Mouse (Mus musculus): ENCODE results near the gene Parvb.
A peak's percentile ranks its signal among the peaks of the same experiment; 100 is the strongest.

The Parvb gene

DNA sequence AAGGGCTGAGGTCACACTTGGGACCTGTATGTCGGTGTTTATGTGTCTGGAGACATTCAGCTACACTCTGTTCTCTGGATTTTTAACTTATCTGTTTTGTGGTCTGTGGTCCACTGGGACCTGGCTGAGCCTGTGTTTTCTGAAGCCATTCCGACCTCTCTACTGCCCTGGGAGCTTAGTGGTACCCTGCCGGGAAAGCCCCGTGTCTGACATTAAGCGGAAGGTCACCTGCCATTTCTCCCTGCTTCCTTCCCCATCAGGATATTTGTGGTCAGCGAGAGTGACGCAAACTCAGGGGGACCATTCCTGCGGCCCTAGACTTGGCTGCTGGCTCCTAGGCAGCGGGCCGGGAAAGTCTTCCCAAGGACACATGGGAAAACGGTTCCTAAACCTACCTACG, 61.7 kb downstream of the Parvb start:
- no peak for DNase-seq (ENCODE audit: low spot score in 2 of 2)

DNA sequence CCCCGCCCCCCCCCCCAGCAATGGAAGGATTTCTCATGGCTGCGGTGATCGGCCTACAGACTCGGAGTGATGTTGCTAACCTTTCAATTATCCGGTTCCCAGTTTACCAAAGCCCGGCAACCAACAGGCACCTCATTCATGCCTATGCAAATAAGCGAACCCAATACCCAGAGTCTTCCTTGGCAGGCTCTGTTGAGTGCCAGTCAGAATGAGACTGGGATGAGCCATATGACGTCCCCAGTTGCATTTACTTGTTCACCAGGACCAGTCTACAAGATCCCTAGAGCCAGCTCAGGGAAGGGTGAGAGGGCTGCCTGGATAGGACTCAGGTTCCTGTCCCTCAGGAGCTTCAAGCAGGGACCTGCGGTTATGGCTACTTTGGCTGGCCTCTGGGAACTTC, 62.5 kb downstream of the Parvb start:
- no peak for DNase-seq (ENCODE audit: low spot score in 2 of 2)

DNA sequence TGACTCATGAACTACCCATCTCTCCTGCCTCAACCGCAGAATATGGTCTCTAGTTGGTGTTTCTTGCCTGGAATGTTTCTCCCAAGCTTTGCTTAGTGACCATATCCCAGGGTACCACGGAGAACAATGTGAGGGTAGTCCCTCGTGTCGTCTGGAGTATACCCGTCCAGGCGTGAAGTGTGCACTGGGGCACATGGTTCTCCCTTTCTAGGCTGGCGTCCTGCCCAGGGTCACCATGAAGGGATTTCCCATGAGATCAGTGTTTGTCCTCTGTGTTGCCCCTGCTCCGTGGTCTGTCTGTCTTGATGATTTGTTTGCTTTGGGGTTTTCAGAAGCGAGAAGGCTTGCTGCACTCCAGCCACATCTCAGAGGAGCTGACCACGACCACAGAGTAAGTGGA, 63.4 kb downstream of the Parvb start:
- DNase-seq (ENCODE audit: low spot score in 2 of 2), result no peak

DNA sequence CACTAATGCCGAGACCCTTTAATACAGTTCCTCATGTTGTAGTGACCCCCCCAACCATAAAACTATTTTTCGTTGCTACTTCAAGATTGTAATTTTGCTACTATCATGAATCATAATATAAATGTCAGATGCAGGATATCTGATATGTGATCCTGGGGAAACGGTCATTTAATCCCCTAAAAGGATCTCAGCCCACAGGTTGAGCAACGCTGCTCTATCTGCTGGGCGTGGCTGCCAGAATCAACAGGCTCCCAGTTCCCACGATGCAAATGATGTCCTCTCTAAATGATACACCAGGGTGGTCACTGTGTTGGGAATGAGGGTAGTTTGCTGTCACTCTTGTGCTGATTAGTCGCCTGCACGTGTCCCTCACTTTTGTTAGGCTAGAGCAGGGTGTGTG, 65.6 kb downstream of the Parvb start:
- no peak for DNase-seq (ENCODE audit: low spot score in 2 of 2)

DNA sequence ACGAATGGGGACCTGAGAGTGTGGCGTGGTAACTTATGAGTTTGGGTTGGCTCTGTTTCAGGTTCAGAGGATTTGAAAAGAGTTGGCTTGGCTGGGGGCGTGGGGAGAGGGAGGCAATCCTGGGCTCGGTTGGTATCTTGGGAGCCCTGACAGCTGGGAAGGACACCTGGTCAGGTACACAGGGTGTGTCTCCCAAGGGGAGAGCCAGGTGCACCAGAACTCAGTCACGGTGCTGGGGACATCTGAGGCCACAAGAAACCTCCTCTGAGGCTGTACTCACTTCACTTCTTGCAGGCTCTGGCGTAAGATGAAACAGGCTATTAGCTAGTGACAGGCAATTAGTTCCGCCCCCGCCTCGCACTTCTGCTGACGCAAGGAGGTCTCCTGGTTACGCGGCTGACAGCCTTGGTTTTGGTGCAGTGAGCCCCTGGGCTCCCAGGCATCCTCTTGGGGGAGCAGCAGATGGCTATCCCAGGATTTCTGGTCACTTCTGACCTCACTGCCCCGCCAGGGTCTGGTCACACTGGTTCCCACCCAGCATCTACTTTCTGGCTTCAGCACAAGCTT, 67.0 kb downstream of the Parvb start:
- peak; percentile 44 to 77 for DNase-seq (ENCODE audit: low spot score in 2 of 2)

DNA sequence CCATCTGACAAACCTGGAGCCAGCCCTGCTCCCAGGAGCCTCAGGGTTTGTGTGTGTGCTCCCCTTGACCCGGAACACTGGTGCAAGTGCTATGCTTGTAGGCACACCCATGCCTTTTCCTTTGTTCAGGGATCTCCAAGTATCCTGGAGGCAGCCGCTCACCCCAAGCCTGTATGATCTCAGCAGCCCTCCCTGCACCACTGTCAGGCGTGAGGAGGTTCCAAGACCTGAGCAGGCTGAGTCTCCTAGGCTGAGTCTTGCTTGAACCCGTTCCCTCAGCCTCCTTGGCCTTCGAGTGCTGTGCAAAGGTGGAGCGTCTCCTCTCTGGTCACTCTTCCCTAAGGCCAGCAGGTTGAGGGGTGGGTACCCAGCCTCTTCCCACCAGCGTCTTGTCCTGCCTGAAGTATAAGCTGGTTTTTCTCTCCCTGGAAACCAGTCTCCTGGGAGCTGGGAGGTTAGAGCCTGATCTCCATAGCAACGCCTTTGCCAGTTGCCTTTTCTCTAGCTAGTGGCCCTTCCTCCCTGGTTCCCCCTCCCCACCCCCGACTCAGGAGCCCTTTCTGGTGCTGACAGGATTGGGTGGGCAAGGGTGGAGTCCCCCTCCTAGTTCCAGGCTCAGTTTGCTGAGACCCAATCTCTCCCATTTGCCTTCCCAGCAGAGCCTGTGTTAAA, 68.0 kb downstream of the Parvb start:
- no peak for DNase-seq (ENCODE audit: low spot score in 2 of 2)

DNA sequence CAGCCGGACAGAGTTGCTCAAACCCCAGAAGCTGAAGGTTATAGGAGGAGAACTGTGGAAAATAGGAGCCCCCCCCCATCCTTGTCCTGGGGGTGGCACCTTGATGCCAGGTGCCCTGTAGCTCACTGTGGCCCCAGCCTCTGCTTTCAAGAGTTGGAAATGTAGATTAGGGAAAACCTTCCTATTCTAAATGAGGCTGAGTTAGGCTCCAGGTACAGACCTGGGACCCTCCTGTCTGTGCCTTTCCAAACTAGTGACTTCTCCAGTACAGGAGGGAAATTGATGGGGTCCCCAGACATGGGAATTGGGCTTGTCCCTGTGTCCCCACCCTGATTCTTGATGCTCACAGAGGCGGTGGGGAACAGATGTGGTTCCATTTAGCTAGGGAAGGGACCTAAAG, 68.7 kb downstream of the Parvb start:
- DNase-seq (ENCODE audit: low spot score in 2 of 2), result no peak

DNA sequence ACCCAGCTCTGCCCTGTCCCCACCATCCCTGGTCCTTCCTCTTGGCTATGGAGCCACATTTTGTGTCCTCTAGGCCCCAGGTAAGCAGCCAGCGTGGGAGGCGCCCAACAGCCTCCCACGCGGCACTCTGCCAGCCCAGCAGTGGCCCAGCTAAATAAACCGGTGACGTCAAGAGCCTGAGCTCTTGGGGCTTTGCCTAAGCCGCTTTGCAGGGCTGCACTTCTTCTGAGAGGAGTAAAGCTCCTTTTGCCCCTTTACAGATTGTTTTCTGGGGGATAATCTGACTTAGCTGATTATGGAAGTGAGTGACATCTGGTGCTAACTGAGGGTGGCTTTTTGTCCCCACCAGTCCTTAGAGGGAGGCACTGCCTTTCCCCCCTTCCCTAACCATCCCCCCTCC, 69.2 kb downstream of the Parvb start:
- peak in 1 of 2 experiments; percentile 34 for DNase-seq (ENCODE audit: low spot score in 2 of 2)

DNA sequence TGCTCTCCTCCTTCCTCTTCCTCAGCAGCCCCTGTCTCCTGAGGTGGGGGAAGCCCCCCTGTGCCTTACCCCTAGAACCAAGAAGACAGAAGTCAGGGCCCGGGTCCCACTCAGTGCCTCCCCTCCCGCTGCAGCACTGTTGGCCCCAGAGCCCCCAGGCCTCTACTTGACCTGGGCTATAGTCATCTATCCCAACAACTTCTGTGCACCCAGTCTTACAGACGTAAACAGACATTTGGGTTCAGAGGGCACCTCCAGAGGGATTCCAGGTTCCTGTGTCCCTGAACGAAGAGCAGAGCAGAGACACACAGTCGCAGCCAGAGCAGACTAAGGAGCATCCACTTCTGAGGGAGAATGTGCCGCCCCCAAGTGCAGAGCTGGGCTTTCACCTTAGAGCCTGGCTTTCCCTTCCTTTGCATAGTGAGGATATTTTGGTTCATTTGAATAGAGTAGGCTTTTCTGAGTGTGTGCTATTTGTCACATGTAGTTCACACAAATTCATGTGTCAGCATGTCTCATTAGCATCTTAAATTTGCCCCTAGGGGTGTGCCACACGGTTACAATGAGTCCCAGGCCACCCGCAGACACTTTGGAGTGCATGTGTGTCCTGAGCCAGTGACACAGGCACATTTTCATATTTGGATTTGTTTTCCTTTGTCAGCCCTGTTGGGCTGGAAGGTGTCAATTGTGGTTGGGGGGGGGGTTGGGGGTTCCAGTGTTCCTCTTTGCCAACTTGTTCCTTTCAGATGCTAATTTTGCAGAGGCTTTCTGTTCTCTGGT, 70.0 kb downstream of the Parvb start:
- DNase-seq (ENCODE audit: low spot score in 2 of 2), result no peak

DNA sequence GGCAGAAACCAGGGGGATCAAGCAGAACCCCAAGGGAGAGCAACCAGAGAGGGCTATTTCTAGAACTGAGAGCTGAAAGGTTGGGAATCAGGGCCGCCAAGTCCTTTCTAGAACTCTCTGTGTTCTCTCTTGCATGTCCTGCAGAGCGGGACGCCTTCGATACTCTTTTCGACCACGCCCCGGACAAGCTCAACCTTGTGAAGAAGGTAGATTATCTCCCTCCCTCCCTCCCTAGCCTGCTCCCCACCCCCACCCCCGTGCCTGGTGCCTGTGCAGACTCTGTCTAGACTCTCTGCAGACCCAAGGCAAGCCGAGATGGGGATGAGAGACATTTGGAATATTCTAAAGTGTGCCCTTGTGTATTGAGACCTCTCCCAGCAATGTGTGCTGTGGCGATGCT, 71.4 kb downstream of the Parvb start:
- DNase-seq (ENCODE audit: low spot score in 2 of 2), result no peak

DNA sequence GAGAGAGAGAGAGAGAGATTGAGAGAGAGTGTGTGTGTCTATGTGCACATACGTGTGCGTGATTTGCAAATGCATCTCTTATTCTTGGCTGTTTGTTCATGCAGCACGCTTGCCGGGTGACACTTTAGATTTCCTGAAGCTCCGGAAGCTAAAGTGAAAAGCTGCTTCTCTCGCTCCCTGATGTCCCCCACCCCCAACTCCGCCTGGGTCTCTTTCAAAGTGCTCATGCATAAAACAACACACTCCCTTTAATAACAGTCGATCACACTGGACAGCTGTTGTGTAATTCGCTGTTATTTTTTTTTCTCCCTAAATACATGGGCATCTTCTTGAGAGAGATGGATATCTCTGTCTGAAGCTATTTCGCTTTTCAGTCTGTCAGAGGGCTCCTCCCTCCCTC, 73.5 kb downstream of the Parvb start:
- DNase-seq (ENCODE audit: low spot score in 2 of 2), result no peak

DNA sequence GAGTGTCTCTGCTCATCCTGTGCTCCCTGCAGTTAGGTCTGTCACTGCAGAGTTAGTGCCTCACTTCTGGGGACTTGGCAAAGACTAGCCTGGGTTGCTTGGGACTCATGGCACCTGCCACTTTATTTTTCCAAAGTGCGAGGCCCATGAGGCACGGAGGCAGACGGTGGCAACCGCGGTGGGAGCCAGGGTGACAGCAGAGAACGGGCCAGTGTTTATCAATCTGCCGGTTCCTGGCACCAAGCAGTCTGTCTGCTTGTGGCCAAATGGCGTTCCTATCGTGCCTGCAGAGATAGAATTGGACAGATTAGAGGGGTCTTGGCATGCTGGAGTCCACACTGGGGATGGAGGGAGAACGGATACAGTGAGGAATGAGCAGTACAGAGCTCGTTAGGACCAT, 78.4 kb downstream of the Parvb start:
- DNase-seq (ENCODE audit: low spot score in 2 of 2), result no peak

DNA sequence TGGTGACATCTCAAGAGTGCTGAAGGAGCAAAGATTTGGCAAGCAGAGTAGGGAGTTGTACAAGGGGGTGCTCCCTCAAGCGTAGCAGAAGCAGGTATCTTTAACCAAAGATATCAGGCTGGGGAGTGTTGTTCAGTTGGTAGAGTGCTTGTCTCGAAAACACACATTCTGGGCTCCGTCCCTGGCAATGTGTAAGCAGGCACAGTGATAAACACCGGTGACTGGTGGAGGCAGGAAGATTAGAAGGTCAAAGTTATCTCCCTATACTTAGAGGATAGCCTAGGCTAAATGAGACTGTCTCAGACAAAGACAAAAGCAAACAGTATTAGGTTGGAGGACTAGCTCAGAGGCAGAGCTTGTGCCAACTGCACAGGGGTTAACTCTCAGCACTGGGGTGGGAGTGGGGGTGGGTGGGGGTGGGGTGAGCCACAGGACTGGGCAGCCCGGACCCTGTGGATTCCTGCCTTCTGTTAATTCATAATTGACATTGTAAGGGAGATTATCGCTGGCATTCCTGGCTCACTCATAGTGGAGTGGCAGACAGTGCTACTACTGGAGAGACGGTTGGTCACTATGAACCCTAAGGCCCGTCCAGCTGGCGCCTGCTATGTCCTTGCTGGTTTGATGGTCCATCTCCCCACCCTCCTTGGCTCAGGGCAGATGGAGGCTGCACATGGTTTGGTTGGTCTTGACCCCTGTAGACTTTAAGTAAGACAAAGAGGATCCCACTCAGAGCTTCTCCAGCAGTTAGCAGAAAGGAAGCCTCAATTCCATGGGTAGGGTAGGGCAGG, 79.6 kb downstream of the Parvb start:
- no peak for DNase-seq (ENCODE audit: low spot score in 2 of 2)

DNA sequence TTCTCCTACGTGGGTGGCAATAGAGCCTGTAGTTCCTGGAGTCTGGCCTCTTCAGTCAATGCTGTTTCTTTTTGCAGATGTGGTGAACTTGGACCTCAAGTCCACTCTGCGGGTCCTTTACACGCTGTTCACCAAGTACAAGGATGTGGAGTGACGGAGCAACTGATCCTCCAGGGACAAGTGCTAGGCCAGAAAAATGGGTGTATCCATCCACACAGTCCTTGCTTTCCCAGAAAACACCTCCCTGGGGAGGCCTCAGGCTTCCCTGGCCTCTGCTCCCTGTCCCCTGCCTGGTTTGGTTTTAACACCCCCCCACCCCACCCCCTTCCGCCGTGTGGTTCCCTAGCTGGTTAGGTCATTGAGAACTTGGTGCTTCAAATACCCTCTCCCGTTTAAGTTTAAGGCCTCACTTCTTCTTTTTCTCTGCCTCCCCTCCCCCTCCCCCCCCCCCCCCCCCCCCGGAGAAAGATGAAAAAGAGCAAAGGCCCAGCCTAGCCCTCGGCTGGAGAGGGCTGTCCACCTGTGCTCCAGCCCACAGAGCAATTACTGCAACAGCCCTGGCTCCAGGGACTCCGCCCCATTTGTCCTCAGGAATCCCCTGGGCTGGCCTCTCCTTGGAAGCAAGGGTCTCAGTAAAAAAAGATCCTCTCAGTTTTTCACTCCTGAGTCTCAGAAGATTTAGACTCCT, 81.2 kb downstream of the Parvb start:
- no peak for DNase-seq (ENCODE audit: low spot score in 2 of 2)

DNA sequence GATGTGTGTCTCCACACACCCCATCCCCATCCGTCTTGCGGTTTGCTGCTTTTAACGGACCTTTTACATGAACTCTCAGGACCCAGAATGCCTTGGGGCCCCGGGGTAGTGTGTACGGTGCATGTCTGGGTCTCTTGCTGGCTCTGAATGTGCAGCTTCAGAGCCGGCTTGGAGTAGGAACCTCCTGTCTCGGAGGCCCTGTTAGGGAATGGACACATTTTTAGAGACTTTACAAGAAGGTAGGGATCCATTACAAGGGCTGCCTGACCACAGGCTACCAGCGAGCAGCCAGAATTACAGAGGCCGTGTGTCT, 81.7 kb downstream of the Parvb start:
- DNase-seq (ENCODE audit: low spot score in 2 of 2), result no peak

DNA sequence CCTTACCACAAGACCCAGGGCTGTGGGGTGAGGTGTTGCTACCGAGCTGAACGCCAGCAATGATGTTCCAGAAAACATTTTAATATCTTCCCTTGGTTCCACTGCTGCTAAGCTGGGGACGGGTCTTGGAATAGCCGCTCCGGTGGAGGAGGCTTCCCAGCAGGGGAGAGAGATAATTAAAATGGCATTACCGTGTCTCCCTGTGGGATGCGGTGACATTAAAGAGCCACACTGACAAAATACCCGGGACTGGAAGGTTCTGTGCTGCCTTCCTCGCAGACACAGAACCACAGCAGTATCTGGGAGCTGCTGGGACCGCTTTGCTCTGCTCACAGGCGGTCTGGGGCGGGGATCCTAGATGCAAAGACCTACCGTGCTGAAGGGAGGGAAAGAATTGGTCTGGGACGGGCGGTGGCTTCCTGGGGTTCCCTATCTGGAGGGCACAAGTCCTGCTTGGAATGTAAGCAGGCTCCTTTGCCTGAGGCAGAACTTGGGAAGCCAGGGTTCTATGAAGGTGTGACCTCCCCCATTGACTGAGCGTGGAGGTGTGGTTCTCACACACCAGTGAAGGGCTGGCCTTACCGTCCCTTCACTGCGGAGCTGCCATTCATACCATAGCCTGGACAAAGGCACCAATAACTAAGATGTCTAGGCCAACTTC, 82.7 kb downstream of the Parvb start:
- DNase-seq (ENCODE audit: low spot score in 2 of 2), result no peak

DNA sequence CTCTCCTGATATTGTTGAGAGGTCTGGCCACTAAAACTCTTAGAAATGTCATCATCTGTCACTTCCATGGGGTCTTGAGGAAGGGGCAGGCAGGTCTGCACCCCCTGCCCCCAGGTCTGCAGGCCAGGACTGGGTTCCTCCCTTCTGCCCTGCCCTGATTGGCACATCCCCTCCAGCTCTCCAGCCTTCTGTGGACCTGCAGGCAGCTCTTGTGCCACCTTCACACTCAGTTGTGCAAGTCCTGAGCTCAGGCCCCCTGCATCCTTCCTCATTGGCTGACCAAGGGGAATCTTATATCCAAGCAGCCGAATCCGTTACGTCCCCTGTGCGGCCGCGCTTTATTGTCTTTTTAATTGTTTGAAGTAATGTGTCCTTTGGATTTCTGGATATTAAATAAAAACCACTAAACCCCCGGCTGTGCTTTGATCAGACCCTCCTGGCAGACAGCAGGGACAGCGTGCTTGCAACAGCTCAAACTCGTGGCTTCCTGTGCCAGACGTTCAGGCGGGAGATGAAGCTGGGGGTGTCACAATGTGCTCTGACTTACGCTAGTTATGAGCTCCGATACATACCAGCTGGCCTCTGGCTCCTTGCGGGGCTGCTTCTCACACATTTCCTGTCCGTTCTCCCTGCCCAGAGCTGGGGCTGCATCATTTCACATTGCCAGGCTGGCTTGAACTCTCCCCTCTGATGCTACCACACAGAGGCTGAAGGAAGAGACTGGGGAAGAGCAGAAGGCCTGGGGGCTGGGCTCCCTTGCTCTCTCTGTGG, 83.6 kb downstream of the Parvb start:
- no peak for DNase-seq (ENCODE audit: low spot score in 2 of 2)

DNA sequence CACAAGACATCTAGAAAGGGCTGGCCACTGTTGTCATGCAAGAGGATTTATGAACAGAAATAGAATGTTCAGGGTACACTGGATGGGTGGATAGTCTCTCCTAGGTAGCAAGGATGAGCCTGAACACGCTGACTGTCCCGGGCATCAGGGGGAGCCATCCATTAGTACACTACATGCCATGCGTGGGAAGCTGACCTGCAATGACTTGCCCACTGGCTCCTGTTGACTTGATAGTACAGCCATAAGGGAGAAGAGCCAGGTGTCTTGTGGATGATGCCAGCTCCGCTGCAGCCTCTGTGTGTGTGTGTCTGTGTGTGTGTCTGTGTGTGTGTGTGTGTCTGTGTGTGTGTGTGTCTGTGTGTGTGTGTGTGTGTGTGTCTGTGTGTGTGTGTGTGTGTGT, 87.5 kb downstream of the Parvb start:
- DNase-seq (ENCODE audit: low spot score in 2 of 2), result no peak

DNA sequence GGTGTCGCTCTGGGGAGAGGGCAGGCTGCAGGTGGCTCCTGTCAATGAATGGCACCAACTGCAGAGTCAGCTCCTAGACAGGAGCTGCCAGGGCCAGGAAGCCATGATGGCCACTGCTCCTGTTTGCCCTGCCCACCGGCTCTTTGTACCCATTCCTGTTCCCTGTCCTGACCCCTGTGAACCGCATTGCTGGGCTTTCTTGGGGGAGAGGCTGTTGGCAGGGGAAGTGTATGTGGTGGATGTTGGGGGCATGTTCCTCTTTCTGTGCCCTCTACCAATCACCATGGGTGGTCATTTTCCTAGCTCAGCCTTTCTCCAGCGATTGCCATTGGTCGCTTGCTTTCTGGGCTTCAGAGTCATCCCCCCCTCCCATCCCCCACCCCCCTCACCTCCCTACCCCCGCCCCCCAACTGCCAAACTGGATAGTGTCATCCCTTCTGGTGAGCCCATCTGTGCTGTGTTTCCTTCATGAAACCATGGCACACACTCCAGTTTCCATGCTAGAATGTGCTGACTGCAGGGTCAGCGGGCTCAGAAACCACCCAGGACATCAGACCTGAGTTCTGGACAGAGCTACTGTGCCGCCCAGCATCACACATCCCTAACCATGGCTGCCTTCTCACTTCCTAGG, 89.8 kb downstream of the Parvb start:
- DNase-seq (ENCODE audit: low spot score in 2 of 2), result no peak

Data from left cerebral cortex, adult 9 months (tissue).